Mouse (Mus musculus) frontal cortex, adult (tissue): Measurements from ENCODE around the gene Midn.

ENCODE experiments used
- ATAC-seq: cut with Nextera tagmentation; 2 replicates; pipeline ENCODE4 v1.9.2; 2017; ENCODE audit warnings: mild to moderate bottlenecking, moderate library complexity, mixed read lengths; ENCODE audit not compliant: low TSS enrichment

The Midn gene

DNA sequence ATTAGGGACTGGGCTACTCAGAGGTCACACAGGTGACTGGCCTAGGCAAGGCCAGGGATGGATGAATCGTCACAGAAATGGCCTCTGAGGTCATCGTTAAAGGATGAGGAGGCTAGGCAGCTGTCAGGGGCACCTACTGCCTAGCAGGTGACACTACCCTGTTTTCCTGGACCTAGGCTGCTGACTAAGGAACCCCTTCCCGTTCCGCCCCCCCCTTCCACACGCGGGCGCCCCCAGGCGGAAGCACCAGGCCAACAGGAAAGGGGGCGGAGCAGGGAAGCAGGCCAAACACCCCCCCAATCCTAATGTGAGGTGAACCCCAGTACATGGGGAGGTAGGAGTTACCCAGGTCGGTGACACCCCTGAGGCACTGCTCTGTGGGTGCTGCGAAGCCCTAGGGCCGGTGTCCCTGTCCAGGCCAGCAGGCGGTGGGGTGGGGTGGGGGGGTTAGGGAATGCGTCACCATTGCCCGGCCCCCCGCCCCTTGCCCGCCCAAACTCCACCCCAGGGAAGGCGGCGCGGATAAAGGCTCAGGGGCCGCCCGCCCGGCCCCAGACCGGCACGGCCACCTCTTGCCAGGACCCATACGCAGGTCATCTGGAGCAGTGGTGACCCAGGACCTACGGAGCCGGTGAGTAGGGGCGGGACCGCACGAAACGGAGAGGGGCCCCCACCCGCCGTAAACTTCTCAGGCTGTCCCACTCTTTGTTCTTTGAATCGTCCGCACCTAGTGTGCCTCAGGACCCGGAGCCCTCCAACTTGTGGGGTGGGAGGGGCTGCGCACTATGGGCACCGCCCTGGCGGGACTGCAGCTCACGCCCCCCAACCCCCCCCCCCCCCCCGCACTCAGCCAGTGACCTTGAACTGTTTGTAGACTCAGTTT lies at the start of gene Midn:
TSS of gene Midn (plus strand) at position 554 of the 883 bp plus-strand sequence.
- ATAC-seq: peak; percentile 4; the same call in 1 of the 2 replicates

DNA sequence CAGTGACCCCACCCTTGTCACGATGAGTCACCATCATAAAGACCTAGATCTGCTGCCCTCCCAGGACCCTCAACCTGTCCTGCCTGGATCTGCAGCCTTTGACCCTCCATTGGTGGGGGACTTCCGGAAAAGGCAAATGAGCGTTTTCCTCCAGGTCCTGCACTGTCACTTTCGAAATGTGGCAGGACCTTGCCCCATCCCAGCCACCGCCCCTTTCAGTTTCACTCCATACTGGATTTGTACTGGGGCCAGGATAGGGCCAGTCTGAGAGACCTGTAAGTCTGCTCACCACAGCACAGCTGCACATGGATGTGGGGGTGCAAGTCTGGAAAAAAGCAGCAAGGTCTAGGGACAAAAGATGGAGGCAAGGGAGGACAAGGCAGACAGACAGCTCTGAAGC lies 49.4 kb upstream of the Midn start:
- ATAC-seq: no peak

DNA sequence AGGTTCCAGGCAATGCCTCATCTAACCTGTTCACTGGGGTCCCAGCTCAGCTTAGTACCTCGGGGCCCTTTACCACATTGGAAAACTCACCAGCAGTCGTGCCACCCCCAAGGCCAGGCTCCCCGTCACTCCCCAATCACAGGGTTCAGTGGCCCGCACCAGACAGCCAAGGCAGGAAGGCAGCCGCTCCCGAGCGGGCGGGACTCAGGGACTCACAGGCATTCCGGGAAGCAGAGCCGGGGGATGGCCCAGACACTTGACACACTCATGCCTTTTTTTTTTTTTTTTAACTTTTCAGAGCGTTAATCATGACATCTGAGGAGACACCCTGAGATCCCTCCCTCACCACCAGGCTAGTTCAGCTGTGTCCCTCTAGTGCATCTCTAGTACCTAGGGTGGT lies 47.1 kb upstream of the Midn start:
- no peak for ATAC-seq

DNA sequence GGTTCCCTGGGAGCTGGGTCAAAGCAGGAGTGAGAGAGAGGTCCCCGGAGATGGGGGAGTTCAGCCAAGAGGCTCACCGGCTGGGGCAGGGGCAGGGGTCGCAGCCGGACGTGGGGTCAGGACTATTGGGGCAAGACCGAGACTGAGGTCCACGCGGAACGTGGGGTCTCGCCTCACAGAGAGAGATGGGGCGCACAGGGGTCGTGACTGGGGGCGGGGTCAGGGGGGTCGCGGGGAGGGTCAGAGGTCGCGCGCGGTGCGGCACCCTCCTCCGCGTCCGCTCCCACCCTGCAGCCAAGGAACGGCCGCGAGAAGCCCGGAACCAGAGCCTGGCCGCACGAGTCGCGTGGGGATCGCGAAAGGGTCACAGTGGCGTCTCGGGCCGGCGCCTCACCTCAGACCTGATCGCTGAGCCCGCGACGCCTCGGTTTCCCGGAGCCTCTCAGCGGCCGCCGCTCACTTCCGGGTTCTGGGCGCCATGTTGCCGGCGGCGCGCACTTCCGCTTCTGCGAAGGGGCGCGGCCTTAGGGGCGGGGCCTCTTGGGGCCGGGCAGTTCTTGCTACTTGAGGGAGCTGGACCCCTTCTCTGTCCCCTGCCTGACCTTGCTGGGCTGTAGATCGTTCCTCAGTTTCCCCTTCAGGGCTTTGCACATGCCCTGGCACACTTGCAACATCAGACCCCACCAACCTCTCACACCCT lies 45.7 kb upstream of the Midn start:
- peak; percentile 95 for ATAC-seq

DNA sequence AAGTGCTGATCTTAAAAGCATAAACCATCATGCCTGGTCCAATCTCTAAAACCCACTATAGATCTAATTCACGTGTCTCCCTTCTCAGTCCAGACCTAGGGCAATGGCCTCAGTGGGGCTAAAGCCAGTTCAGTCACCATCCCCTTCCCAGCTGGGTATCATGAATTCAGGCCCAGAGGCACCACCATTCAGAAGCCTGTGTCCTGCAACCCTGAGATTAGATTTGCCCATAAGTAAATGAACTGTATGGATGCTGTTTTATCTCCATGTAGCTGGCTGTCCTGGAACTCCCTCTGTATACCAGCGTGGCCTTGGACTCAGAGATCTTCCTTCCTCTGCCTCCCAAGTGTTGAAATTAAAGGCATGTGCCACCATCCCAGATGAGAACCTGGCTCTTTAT lies 45.0 kb upstream of the Midn start:
- ATAC-seq: no peak

DNA sequence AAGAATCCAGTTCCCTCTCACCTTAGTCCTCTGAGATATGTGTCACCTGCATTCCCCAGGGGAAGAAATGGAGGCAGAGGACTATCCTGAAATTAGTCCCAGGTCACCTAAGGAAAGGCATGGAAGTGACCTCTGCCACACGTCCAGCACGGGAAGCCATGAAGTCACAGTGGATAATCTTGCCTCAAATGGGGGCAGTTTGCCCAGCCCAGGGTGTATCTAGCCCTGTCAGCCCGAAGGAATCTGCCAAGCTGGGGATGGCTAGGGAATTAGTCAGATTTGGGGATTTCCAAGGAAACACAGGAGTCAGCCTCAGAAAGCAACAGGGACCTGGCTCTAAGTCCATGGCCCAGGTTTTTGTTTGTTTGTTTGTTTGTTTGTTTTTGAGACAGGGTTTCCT lies 43.9 kb upstream of the Midn start:
- no peak for ATAC-seq

DNA sequence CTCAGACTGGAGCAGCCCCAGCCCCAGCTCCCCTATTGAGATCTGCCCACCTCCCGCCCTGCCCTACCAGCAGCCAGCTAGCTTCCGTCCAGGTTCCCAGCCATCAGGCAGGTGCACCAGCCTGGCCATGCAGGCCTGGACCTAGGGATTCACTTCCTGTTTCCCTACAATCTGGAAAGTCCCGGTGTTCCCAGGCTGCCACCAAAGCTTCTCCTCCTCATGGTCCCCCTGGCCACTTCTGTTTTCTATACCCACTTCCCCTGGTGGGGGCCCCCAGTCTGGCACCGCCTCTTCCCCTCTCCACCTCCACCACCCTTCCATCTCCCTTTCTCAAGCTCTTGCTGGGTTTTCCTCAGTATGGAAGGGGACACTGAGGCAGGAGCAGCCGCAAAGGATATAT lies 42.6 kb upstream of the Midn start, which contains the start of gene Sbno2:
TSS of gene Sbno2 (minus strand) at position 112 of the 400 bp plus-strand sequence.
- no peak for ATAC-seq

DNA sequence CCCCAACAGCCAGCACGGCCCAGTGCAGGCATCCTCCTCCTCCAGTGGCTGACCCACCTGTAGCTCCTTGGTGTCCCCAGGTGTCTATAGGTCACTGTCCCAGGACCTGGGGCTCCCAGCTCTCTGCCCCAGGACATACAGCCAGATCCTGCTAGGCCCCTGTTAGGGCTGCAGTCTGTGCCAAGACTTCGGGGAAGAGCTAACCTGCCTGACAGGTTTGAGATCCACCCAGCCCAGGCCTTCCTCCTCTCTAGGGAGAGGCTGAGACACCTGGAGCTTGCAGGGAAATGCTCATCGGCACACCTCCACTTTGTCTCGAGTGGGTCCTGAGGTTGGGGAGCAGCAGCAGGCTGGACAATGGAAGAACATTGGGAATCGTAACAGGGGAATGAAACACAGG lies 42.1 kb upstream of the Midn start:
- no peak for ATAC-seq

DNA sequence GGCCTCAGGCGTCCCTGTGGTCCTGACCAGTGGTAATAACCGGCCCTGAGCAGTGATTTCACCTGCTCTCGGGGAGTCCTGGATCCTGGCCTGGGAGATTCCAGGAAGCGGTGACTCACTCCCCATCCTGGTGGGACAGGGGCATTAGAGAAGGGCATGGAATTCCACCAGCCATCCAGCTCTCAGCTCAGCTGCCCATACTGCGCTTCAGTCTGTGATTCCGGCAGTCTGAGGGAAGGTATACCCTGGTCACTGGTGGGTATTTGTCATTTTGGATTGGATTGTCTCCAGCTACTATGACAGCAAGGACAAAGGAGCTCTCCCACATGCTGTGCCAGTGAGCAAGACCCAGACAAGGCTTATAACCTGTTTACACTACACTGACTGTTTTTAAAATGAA lies 40.4 kb upstream of the Midn start:
- ATAC-seq: no peak

DNA sequence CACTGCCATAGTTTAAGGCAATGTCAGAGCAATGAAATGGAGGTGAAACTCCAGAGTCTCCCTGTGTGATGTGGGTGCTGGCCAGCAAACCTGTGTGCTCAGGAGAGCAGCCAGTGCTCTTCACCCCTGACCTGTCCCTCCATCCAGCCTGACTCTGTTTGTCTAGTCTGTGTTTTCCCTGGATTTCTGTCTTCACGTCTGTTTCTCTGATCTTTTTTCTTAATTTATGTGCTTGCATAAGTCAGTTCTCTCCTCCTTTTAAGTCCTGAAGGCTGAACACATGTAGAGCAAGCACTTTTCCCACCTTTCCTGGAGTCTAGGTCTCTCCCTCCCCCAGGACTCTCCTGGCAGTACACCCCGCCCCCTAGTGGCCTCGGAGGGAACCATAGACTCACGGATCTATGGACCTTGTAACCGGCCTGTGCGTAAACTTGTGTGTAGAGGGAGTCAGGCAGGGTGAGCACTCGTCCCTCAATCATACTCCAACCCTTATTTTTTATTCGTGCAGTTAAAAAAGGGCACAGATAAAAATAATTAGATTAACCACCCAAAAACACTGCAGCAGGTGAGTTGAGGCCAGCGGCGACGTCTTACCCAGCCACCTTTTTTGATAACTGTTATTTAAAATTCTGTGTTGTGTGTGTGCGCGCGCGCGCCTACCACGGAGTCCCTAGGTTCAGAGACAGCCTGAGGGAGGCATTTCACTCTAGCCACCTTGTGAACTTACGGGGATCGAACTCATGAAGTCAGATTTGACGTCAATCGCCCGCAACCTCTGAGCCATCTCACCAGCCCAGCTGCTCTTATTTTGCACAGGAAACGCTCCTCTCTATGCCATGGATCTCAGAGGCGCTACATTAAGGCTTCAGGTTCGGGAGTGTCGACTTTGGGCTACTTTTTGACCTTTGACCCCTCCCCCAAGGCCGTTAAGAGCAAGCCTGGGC lies 33.5 kb upstream of the Midn start:
- peak; percentile 46; the same call in 1 of the 2 replicates for ATAC-seq

DNA sequence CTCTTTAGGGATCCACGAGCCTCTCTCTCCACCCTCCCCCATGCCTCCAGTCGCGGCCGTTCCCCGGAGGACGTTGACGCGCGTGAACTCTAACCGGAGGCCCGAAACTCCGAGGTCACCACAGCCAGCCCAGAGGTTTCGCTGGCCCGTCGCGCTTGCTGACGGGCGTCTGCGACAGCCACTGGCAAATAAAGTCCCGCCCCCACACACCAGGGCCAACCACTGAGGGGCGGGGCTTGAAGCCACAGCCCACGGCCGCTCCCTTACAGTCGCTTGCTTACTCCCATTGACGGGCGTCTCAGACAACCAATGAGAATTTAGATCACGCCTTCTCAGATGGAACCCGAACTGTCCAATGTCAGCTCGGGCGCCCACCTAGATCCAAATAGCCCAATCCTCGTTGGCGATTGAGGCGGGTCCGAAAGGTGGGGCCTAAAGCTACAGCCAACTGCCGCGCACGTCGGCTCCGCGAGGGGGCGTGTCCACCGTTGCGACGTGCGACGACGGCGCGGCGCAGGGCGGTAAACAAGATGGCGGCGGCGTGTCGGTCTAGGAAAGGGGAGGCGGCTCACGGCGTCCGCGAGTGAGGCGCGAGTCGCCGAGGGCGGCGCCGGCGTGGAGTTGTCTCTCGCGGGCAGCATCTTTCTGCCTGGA lies 32.7 kb upstream of the Midn start, which contains the start of gene Stk11:
TSS of gene Stk11 (plus strand) at position 514 of the 654 bp plus-strand sequence.
- ATAC-seq: peak; percentile 95

DNA sequence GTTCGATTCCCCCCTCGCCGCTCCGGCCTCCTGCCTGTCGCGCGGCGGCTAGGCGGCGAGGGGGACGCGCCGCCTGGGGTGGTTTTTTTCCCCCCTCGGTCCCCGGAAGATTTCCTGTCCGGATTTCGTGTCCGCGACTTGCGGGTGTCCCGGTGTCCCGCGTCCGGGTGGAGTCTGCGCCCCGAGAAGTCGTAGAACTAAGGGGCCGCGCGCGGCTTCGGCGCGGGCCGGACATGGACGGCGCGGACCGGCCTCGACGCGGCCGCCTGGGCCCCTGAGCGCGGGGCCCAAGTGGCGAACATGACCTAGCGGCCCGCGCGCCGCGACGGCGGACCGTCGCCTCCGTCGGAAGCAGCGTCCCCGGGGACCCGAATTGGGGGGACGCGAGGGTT lies 32.1 kb upstream of the Midn start:
- no peak for ATAC-seq

DNA sequence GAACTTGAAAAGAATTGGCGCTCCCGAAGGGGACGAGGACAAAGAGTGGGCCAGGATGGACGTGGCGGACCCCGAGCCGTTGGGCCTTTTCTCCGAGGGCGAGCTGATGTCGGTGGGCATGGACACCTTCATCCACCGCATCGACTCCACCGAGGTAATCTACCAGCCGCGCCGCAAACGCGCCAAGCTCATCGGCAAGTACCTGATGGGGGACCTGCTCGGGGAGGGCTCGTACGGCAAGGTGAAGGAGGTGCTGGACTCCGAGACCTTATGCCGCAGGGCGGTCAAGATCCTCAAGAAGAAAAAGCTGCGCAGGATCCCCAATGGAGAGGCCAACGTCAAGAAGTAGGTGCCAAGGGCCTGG lies 31.5 kb upstream of the Midn start:
- no peak for ATAC-seq

DNA sequence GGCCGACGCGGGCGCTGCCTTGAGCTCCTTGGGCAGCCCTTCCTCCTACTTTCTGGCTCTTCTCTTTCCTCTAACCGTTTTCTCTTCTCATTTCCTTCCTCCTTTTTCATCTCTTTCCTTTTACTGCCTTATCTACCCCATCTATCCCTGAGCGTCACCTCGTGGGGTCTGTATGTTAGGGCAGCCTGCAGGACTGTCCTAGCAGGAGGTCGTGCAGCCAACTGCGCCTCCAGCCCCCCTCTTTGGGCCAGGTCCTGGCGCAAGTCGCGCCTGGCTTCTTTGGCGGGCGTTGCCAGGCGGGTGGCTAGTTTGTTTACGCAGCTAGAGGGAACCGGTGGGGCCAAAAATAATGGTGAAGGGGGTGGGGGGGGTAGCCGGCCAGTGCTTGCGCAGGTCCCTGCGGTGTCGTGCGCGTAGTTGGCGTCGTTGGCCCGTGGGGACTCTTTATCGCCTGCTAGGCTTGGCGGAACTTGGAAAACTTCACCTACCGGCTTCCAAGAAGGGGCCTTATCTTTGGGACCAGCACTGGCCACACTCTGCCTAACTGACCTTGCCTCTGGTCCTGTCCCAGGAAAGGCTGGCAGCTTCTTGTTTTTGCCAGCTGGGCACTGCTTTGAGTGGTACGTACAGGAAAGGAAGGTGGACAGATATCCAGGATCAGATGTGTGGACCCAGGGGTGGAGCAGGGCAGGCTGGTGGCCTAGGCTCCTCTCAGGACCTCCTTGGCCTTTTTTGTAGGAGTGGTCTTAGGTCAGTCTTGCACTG lies 31.0 kb upstream of the Midn start:
- ATAC-seq: no peak

DNA sequence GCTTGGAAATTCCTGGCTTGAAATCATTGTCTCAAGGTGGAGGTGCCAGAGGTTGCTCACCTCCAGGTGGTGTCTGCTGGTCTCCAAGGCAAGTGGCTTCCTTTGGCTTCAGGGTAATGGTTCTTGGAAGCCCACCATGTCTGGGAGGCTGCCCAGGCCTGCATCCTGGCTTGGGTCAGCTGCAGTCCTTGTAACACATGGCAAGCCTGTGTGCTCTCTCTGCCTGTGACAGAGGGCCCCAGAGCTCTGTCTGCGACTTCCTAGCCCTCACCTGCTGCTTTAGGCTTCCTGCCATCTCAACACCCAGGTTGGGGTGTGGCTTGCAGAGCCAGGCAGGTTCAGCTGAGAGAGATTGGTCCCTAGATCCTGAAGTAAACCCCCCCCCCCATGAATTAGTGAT lies 30.3 kb upstream of the Midn start:
- no peak for ATAC-seq

DNA sequence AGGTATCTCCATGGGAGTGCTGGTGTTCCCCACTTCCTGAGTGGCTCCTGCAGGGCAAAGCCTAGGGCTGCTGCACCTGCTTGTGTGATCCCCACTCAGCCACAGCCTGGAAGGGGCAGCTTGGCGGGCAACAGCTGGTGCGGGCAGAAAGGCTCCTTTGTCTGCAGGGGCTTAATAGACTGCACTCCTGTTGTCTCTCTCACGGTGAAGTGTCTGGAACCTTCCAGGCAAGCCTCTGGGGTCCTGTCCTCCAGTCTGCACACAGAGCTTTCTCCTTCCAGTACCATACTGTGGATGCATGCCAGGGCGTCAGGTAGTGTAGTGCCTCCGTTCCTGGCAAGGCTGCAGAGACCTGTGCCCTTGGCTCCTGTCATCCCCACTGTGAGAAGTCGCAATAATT lies 29.5 kb upstream of the Midn start:
- ATAC-seq: no peak

DNA sequence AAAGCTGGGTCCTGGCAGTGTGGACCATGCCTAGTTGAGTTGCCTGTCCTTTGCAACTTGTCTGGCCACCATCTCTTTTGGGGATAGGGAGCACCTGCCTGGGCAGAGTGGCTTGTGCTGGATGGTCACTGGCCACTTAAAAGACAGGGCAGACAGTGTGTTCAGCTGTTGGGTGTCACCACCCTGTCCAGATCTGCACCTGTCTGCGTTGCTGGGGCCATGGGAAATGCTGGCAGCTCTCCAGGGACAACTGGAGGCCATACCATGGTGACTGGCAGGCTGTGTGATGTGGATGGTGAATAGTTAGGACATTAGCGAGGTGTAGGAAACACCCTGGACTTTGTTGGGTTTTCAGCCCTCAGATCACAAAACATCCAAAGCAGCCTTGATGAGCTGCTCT lies 27.9 kb upstream of the Midn start:
- no peak for ATAC-seq

DNA sequence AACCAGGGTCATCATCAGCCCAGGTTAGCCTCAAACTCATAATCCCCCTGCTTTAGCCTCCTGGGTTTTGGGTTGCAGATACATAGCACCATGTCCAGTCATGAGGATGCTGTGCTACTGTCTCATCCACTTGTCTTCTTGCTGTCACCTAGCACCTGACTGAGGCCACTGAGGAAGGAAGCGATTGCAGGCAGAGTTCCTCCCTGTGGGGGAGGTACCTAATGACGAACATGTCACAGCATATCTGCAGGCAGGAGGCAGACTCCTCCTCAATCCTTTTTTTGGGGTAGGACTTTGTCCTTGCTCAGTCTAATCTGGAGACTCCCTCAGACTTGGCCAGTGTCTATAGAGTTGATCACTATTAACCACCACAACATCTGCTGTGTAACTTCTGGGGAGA lies 26.4 kb upstream of the Midn start:
- no peak for ATAC-seq

DNA sequence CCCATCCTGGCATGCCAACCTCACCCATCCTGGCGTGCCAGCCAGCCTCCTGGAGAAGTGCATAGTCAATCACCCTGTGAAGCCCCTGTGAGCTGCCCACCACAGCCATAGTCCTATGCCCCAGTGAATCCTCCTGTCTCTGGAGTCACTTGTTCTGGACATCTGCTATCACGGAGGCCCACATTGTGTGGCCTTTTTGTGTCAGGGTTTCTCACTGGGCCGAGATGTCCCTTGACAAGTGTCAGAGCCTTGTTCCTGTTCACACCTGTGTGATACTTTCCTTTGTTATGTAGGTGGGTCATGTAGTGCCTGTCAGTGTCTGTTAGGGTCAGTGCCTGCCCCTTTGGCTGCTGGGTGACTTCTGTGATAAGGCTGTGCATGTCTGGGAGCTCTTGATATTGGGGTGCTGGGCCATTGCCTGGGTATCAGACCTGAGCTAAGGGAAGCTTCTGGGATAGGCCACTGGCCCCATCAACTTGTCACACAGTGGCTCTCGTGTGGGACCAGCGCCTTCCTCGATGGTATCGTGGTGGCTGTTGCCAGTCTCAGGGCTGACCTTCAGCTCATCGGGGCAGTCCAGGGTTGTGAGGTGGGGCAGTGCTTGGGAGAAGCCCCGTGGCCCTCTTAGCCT lies 24.0 kb upstream of the Midn start:
- ATAC-seq: no peak

DNA sequence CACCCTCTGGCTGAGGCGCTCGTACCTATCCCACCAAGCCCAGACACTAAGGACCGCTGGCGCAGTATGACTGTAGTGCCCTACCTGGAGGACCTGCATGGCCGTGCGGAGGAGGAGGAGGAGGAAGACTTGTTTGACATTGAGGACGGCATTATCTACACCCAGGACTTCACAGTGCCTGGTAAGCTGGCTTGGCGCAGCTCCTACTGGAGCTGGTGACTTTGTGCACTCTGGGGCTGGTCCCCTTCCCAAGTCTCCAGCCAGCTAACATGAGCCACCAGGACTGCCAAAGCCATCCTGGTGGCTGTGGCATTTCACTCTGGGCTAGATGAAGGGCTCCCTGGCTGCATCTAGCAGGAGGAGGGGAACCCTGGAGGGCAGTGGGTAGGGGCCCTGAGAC lies 20.2 kb upstream of the Midn start:
- no peak for ATAC-seq
